Mouse (Mus musculus) heart, postnatal 36 days (tissue): ENCODE measurements around the gene Zfp987. TPM values are rescaled to one million over a fixed set of nuclear protein-coding genes. Genes with fewer than 3 reads are reported as not detected.
"Not testable (repeated sequence)": the region's sequence is repeated elsewhere in the genome, so short reads cannot be mapped to it uniquely, and the experiment has no call there.

Experiments used
- DNase-seq, 2 experiments: peaks; one replicate each; pipeline ENCODE4 v3.0.0; 2021 to 2022
- intact Hi-C: fragments of 180-260 bp; cut with DNase I; formaldehyde crosslinking; loops from one replicate; pipeline ENCODE4 v1.15.1; 2025
- total RNA-seq, 2 experiments: library from RNA; stranded (reverse); gene quantifications; 2 replicates each; pipeline ENCODE4 v1.2.3; 2021

The Zfp987 gene
- total RNA-seq = not detected

- intact Hi-C loops, DNase-seq: not testable (repeated sequence)
Observed at GRCm38 (mm10) chr4:146096998-146097397, at the start of gene Zfp987. TSS of gene Zfp987 (plus strand) at chr4:146097298.

- intact Hi-C loops, DNase-seq: not testable (repeated sequence)
Observed at GRCm38 (mm10) chr4:146052536-146052935, 44.6 kb upstream of the Zfp987 start.

GRCm38 (mm10) chr4:146053445-146053844, 43.7 kb upstream of the Zfp987 start:
- DNase-seq, intact Hi-C loops: not testable (repeated sequence)

GRCm38 (mm10) chr4:146055335-146055734, 41.8 kb upstream of the Zfp987 start:
- no peak for DNase-seq
- intact Hi-C loops = no loop called here

GRCm38 (mm10) chr4:146058646-146059045, 38.5 kb upstream of the Zfp987 start:
- intact Hi-C loops, DNase-seq: not testable (repeated sequence)

GRCm38 (mm10) chr4:146059078-146059477, 38.0 kb upstream of the Zfp987 start:
- intact Hi-C loops = not testable (repeated sequence)

GRCm38 (mm10) chr4:146059974-146060693, 37.0 kb upstream of the Zfp987 start:
- intact Hi-C loops, DNase-seq: not testable (repeated sequence)

More at GRCm38 (mm10) chr4:146059078-146059477, 38.0 kb upstream of the Zfp987 start:
- not testable (repeated sequence) for DNase-seq

GRCm38 (mm10) chr4:146061082-146061481, 36.0 kb upstream of the Zfp987 start:
- DNase-seq, intact Hi-C loops: not testable (repeated sequence)

GRCm38 (mm10) chr4:146062021-146062420, 35.1 kb upstream of the Zfp987 start:
- intact Hi-C loops, DNase-seq: not testable (repeated sequence)

- intact Hi-C loops, DNase-seq: not testable (repeated sequence)
Observed at GRCm38 (mm10) chr4:146063001-146063400, 34.1 kb upstream of the Zfp987 start.

GRCm38 (mm10) chr4:146063621-146064020, 33.5 kb upstream of the Zfp987 start:
- DNase-seq, intact Hi-C loops: not testable (repeated sequence)

- intact Hi-C loops, DNase-seq: not testable (repeated sequence)
Observed at GRCm38 (mm10) chr4:146064807-146065206, 32.3 kb upstream of the Zfp987 start.

- not testable (repeated sequence) for DNase-seq
Observed at GRCm38 (mm10) chr4:146066932-146067580, 30.0 kb upstream of the Zfp987 start.

GRCm38 (mm10) chr4:146067594-146067993, 29.5 kb upstream of the Zfp987 start:
- DNase-seq = not testable (repeated sequence)

More at GRCm38 (mm10) chr4:146066932-146067580, 30.0 kb upstream of the Zfp987 start:
- intact Hi-C loops = not testable (repeated sequence)

GRCm38 (mm10) chr4:146073264-146073663, 23.8 kb upstream of the Zfp987 start:
- intact Hi-C loops, DNase-seq: not testable (repeated sequence)

More at GRCm38 (mm10) chr4:146067594-146067993, 29.5 kb upstream of the Zfp987 start:
- intact Hi-C loops = not testable (repeated sequence)

GRCm38 (mm10) chr4:146101448-146101847, 4.3 kb downstream of the Zfp987 start:
- intact Hi-C loops, DNase-seq: not testable (repeated sequence)

GRCm38 (mm10) chr4:146156524-146156923, 59.4 kb downstream of the Zfp987 start, which contains the start of gene Zfp600:
TSS of gene Zfp600 (plus strand) at chr4:146156824.
- DNase-seq, intact Hi-C loops: not testable (repeated sequence)

- DNase-seq, intact Hi-C loops: not testable (repeated sequence)
Observed at GRCm38 (mm10) chr4:146162893-146163292, 65.8 kb downstream of the Zfp987 start.

GRCm38 (mm10) chr4:146167202-146167832, 70.2 kb downstream of the Zfp987 start:
- DNase-seq, intact Hi-C loops: not testable (repeated sequence)

GRCm38 (mm10) chr4:146167879-146168532, 70.9 kb downstream of the Zfp987 start:
- DNase-seq, intact Hi-C loops: not testable (repeated sequence)
